ENCODE assay signal across 8 mouse cellular contexts in genomic region chr16:30374266-30374665, GRCm38 (mm10). TPM values are rescaled to one million over a fixed set of nuclear protein-coding genes. Genes with fewer than 3 reads are reported as not detected.
DNase-seq lines count a peak whose midpoint lies in the region.

No protein-coding gene starts in this region.

- intact Hi-C loops in heart, postnatal 25 days (cut with DNase I): loop anchor here (1.0 kb wide), 2 partner anchors 130 to 146 kb away; no protein-coding TSS in a partner anchor

- peak; percentile 60 for DNase-seq in heart, adult 8-10 months (ENCODE audit: low spot score)
- DNase-seq in heart, postnatal 25 days (ENCODE audit: low spot score): no peak
- peak; percentile 72 for DNase-seq in thymus, postnatal 0 days (ENCODE audit: low spot score)
- no peak for DNase-seq in thymus, postnatal 36 days
- peak; percentile 37 for DNase-seq in cerebellum, adult 9-11 months
- peak; percentile 39 for DNase-seq in hindlimb bud, embryonic 11.5 days (ENCODE audit: extremely low spot score, low read depth, low spot score)
- peak; percentile 63 for DNase-seq in mesoderm, embryonic 11.5 days (ENCODE audit: low read depth, low spot score)
- no peak for DNase-seq in testis, postnatal 14 days (ENCODE audit: low spot score)

RNA-seq across cellular contexts. Expression of gene Atp13a3, which starts 31.5 kb away (rescaled TPM):
- 10 to 100 TPM; 43.1 to 54.9 (median 50.5) TPM for total RNA-seq in heart, adult 8-10 months (2022)
- 10 to 100 TPM; 52.4 to 61.6 TPM for total RNA-seq in heart, postnatal 25 days (2021)
- 26.4 and 32.9 TPM in 2 replicates for polyA plus RNA-seq in thymus, postnatal 0 days (2015; fragmentation: Nextera tagmentation; extraction: Ambion mirVana)

Comparison
In these comparisons a context has a peak if more than half of its experiments do, and no peak if none do; other contexts are left out.
1. DNase-seq: peak in heart, adult 8-10 months (single experiment), thymus, postnatal 0 days (single experiment), cerebellum, adult 9-11 months (single experiment), hindlimb bud, embryonic 11.5 days (single experiment) and mesoderm, embryonic 11.5 days (single experiment); none in heart, postnatal 25 days (single experiment), thymus, postnatal 36 days (0 of 2) and testis, postnatal 14 days (single experiment).